Mouse (Mus musculus) bone marrow macrophage, adult 2 months (primary cell): Measurements from ENCODE around the gene Foxo6.

ENCODE experiments used
- CTCF ChIP-seq: IDR thresholded peaks from 2 replicates; pipeline ENCODE4 v1.5.1; 2012; ENCODE audit warnings: low read depth, mild to moderate bottlenecking, low read length, moderate library complexity
- POLR2A ChIP-seq: IDR thresholded peaks from 2 replicates; pipeline ENCODE4 v1.6.1; 2012; ENCODE audit warnings: mild to moderate bottlenecking, low read depth, low read length, borderline replicate concordance

DNA sequence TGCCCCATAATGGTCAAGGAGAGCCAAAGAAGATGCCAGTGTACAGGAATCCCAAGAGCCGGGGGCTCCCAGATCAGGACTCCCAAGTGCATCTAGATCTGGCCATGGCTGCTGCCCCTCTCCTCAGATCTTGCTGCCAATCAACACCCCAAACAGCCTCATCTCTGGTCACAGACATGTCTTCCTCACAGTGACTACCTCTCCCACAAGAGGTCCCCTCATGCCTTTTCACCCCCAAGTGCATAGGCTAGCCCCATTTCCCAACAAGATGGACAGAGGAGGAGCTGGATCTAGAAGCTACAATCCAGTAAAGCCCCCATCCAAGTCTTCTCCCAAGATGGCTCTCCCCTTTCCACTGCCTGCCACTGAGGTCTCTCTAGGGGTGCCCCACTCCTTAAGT, 1.4 kb downstream of the Foxo6 start:
- TF ChIP-seq POLR2A (no peak), CTCF (no peak)
